Mouse (Mus musculus) cerebellum, adult 18-20 months (tissue): Measurements from ENCODE around the gene Mtus2.
A peak's percentile ranks its signal among the peaks of the same experiment; 100 is the strongest.
"Not testable (repeated sequence)": the region's sequence is repeated elsewhere in the genome, so short reads cannot be mapped to it uniquely, and the experiment has no call there.

ENCODE experiments used
- DNase-seq, 2 experiments: peaks; one replicate each; pipeline ENCODE4 v3.0.0; 2021

Gene Mtus2

GRCm38 (mm10) chr5:148130691-148131457 is 173.8 kb downstream of the Mtus2 start:
- DNase-seq, result peak; percentile 25 to 30

GRCm38 (mm10) chr5:148131458-148132131 is 174.5 kb downstream of the Mtus2 start:
- DNase-seq, result peak in 1 of 2 experiments; percentile 25

- no peak for DNase-seq
Observed at GRCm38 (mm10) chr5:148133448-148134060, 176.4 kb downstream of the Mtus2 start.

GRCm38 (mm10) chr5:148141662-148142061 is 184.5 kb downstream of the Mtus2 start:
- DNase-seq, result no peak

GRCm38 (mm10) chr5:148146200-148146823 is 189.2 kb downstream of the Mtus2 start:
- peak; percentile 21 to 26 for DNase-seq

- DNase-seq, result no peak
Observed at GRCm38 (mm10) chr5:148151894-148152599, 194.9 kb downstream of the Mtus2 start.

- no peak for DNase-seq
Observed at GRCm38 (mm10) chr5:148152600-148153402, 195.7 kb downstream of the Mtus2 start.

GRCm38 (mm10) chr5:148153403-148153713 is 196.2 kb downstream of the Mtus2 start:
- no peak for DNase-seq

- DNase-seq, result no peak
Observed at GRCm38 (mm10) chr5:148154727-148155126, 197.6 kb downstream of the Mtus2 start.

- DNase-seq, result peak in 1 of 2 experiments; percentile 11
Observed at GRCm38 (mm10) chr5:148159328-148159727, 202.2 kb downstream of the Mtus2 start.

GRCm38 (mm10) chr5:148160529-148161154 is 203.5 kb downstream of the Mtus2 start:
- no peak for DNase-seq

- DNase-seq, result no peak
Observed at GRCm38 (mm10) chr5:148165111-148165510, 208.0 kb downstream of the Mtus2 start.

GRCm38 (mm10) chr5:148175091-148175490 is 218.0 kb downstream of the Mtus2 start:
- DNase-seq, result no peak

GRCm38 (mm10) chr5:148175742-148176426 is 218.8 kb downstream of the Mtus2 start:
- no peak for DNase-seq

- not testable (repeated sequence) for DNase-seq
Observed at GRCm38 (mm10) chr5:148176539-148176938, 219.4 kb downstream of the Mtus2 start.

- DNase-seq, result no peak
Observed at GRCm38 (mm10) chr5:148179231-148179630, 222.1 kb downstream of the Mtus2 start.

GRCm38 (mm10) chr5:148180590-148181307 is 223.6 kb downstream of the Mtus2 start:
- DNase-seq, result peak; percentile 22 to 57

GRCm38 (mm10) chr5:148181308-148181630 is 224.1 kb downstream of the Mtus2 start:
- DNase-seq, result no peak

GRCm38 (mm10) chr5:148181901-148182300 is 224.8 kb downstream of the Mtus2 start:
- peak; percentile 28 to 39 for DNase-seq

GRCm38 (mm10) chr5:148185898-148186297 is 228.8 kb downstream of the Mtus2 start:
- DNase-seq, result no peak
